Mouse (Mus musculus) intestine, embryonic 15.5 days (tissue): Measurements from ENCODE around the gene Hmga1. TPM values are rescaled to one million over a fixed set of nuclear protein-coding genes. Genes with fewer than 3 reads are reported as not detected.

ENCODE experiments used
- ATAC-seq: fragments of 200-750 bp; cut with Nextera tagmentation; 2 replicates; pipeline ENCODE4 v1.8.0; 2017; ENCODE audit warnings: moderate TSS enrichment, moderate library complexity
- H3K27ac ChIP-seq: fragments of 300-500 bp; sonication (generic); 2 replicates; pipeline ENCODE4 v1.5.1; 2015; ENCODE audit warnings: mild to moderate bottlenecking, inconsistent platforms
- H3K27me3 ChIP-seq: fragments of 300-500 bp; sonication (generic); replicated peaks from 2 replicates; pipeline ENCODE4 v1.6.1; 2015; ENCODE audit warnings: inconsistent platforms
- H3K36me3 ChIP-seq: fragments of 300-500 bp; sonication (generic); 2 replicates; pipeline ENCODE4 v1.6.1; 2015; ENCODE audit warnings: inconsistent platforms
- H3K4me1 ChIP-seq: fragments of 300-500 bp; sonication (generic); replicated peaks from 2 replicates; pipeline ENCODE4 v1.6.1; 2015; ENCODE audit warnings: inconsistent platforms
- H3K4me2 ChIP-seq: fragments of 300-500 bp; sonication (generic); replicated peaks from 2 replicates; pipeline ENCODE4 v1.6.1; 2015; ENCODE audit warnings: mild to moderate bottlenecking, inconsistent platforms
- H3K4me3 ChIP-seq: fragments of 300-500 bp; sonication (generic); replicated peaks from 2 replicates; pipeline ENCODE4 v1.5.1; 2015; ENCODE audit warnings: inconsistent platforms
- H3K9ac ChIP-seq: fragments of 300-500 bp; sonication (generic); 2 replicates; pipeline ENCODE4 v1.6.1; 2015; ENCODE audit warnings: inconsistent platforms
- H3K9me3 ChIP-seq: fragments of 300-500 bp; sonication (generic); 2 replicates; pipeline ENCODE4 v1.6.1; 2016; ENCODE audit warnings: inconsistent platforms
- WGBS: fragments of 180-500 bp; shearing (Covaris S2); methylation state at CpG from one replicate; pipeline ENCODE4 v1.1.7; 2015; 5-methylcytosine and 5-hydroxymethylcytosine counted together
- polyA plus RNA-seq: library from polyadenylated mRNA; unstranded; fragments of >200 nt; fragmentation: Nextera tagmentation; extraction: Ambion mirVana; gene quantifications from 2 replicates; pipeline ENCODE4 v1.2.1, GENCODE M21; 2015

The Hmga1 gene
- polyA plus RNA-seq, 1 experiment from 2014 or later = 298 TPM

DNA sequence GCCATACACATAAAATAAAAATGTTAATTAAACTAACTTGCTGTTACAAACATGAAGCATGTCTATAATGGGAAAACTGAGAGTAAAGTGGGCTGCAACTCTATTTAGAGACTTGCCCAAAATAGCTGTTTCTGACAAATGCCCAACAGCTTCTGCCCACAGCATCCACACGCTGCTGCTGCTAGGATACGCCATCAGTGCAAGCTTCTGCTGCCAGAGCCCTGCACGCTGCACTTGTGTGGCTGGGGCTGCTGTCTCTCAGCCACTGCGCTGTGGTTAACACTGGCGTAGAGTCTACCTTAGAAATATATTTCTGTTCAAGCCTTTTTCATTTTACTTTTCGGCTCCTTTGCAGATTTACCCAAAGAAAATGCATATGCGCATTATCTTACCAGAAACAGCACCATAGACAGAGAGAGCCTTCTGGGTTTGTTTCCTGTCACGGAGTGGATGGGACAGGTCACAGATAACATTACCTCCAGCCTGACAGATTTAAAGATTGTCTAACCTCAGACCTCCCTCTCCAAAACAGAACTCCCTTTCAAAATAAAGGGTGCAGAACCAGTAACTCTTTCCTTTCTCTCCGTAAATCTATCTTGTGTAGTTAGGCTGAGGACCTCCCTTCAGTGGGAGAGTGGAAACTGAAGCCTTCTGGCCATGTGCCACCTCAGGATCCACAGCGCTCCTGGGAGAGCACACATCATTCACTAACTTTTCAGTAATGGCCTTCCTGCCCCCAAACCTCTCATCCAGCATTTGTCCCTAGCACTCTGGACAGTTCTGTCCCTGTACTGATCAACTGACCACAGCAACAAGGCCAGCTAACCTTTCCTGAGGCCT is 54.6 kb downstream of the Hmga1 start:
- H3K9ac ChIP-seq = no peak overlapping the region
- no peak for ATAC-seq
- 0 out of 2 replicates have a peak, but pooled peaks cover 4% of the 10 kb centered on the region for H3K36me3 ChIP-seq
- peaks cover 21% of the 10 kb centered on the region for H3K4me1 ChIP-seq
- H3K27me3 ChIP-seq = no peaks in the 10 kb centered on the region
- no peak overlapping the region for H3K27ac ChIP-seq
- 67% methylated on average over 10 of the region's 10 CpGs for WGBS
- no peak overlapping the region for H3K4me2 ChIP-seq
- no peaks in the 10 kb centered on the region for H3K9me3 ChIP-seq
- no peak overlapping the region for H3K4me3 ChIP-seq

DNA sequence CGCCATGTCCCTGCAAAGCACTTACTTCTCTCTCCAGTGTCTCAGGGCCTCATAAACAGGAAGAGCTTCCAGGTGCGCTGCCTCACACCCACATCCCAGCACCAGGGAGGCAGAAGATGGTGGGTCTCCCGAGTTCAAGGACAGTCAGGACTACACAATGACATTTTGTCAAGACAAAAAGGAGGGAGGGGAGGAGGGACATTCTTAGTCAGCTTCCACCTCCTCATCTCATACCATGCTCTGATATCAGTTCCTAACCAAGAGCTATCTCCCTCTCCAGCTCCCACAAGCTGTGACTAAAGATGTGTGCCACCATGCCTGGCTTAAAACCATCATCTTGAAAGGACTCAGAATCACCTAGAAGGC is 55.2 kb downstream of the Hmga1 start:
- H3K27me3 ChIP-seq = no peaks in the 10 kb centered on the region
- H3K4me1 ChIP-seq = peaks cover 21% of the 10 kb centered on the region
- H3K36me3 ChIP-seq = 0 out of 2 replicates have a peak, but pooled peaks cover 5% of the 10 kb centered on the region
- no peak overlapping the region for H3K9ac ChIP-seq
- no peak overlapping the region for H3K27ac ChIP-seq
- no peak overlapping the region for H3K4me3 ChIP-seq
- WGBS = 43% methylated on average over 3 of the region's 3 CpGs
- no peak for ATAC-seq
- H3K4me2 ChIP-seq = no peak overlapping the region
- H3K9me3 ChIP-seq = no peaks in the 10 kb centered on the region

DNA sequence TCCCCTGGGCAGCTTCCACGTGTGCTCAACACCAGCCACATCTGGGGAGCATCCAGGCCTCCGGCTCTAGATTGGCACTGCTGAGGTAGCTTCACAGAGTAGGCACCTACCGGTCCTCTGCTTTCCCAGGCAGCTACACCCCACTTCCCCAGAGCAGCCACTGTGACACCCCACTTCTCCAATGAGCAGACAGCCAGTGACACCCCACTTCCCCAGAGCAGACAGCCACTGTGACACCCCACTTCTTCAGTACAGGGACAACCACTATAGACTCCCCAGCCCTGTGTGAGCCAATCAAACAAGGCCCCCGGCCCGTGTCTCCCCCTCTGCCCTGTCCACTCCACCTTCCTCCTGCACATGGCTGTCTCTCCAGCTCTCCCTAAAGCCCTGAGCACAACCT is 55.7 kb downstream of the Hmga1 start:
- Histone ChIP-seq H3K9ac (no peak overlapping the region), H3K36me3 (0 out of 2 replicates have a peak, but pooled peaks cover 10% of the 10 kb centered on the region), H3K27me3 (no peaks in the 10 kb centered on the region), H3K9me3 (no peaks in the 10 kb centered on the region), H3K27ac (no peak overlapping the region), H3K4me1 (peaks cover 21% of the 10 kb centered on the region), H3K4me3 (no peak overlapping the region), H3K4me2 (no peak overlapping the region)
- 77% methylated on average over 5 of the region's 5 CpGs for WGBS
- ATAC-seq = no peak

DNA sequence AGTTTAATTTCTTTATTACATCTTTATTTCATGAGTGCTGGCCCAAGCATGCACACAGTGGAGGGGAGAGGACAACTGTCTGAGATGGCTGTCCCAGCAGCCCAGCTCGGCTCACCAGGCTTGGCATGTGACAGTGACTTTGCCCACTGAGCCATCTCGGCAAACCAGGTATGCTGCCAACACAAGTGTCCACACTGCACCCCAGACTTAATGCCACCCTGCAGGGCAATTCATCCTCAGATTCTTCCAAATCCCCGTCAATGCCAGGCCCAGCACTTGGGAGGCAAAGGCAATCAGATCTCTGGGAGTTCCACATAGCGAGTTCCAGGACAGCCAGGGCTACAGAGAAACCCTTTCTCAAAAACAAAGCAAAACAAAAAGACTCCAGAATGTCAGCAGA is 56.7 kb downstream of the Hmga1 start:
- ATAC-seq = no peak
- no peak overlapping the region for H3K4me2 ChIP-seq
- no peak overlapping the region for H3K4me3 ChIP-seq
- WGBS = 82% methylated on average over 4 of the region's 4 CpGs
- H3K27ac ChIP-seq = 0 out of 2 replicates have a peak overlapping the region, but pooled peaks have one; percentile 3
- 0 out of 2 replicates have a peak, but pooled peaks cover 10% of the 10 kb centered on the region for H3K36me3 ChIP-seq
- no peaks in the 10 kb centered on the region for H3K9me3 ChIP-seq
- H3K27me3 ChIP-seq = no peaks in the 10 kb centered on the region
- H3K9ac ChIP-seq = no peak overlapping the region
- peaks cover 21% of the 10 kb centered on the region for H3K4me1 ChIP-seq

Other genes starting within 250 kb of the Hmga1 start
- gene Grm4, start 35.1 kb upstream of the Hmga1 start, polyA plus RNA-seq = 0.28 and 0.29 TPM in 2 replicates
- 29.7 and 38.2 TPM in 2 replicates for gene AI413582, start 9.3 kb downstream of the Hmga1 start, polyA plus RNA-seq
- 71.2 and 71.7 TPM in 2 replicates for gene Nudt3, start 67.0 kb downstream of the Hmga1 start, polyA plus RNA-seq
- not detected in 2 replicates for gene RPS10-NUDT3, start 78.7 kb downstream of the Hmga1 start, polyA plus RNA-seq
- gene Rps10, start 80.2 kb downstream of the Hmga1 start, polyA plus RNA-seq = 973 and 1,022 TPM in 2 replicates
- gene Pacsin1, start 99.0 kb downstream of the Hmga1 start, polyA plus RNA-seq = 2.6 and 2.7 TPM in 2 replicates
- 14.1 and 17.1 TPM in 2 replicates for gene Spdef, start 172.5 kb downstream of the Hmga1 start, polyA plus RNA-seq